Mouse (Mus musculus) CH12.LX (cell line): ENCODE results near the gene Prdx1. TPM values are rescaled to one million over a fixed set of nuclear protein-coding genes. Genes with fewer than 3 reads are reported as not detected.
A peak's percentile ranks its signal among the peaks of the same experiment; 100 is the strongest.

Source experiments
- DNase-seq: peaks from one replicate; pipeline ENCODE4 v3.0.0-alpha.2; 2013; ENCODE audit errors: extremely low read depth
- H3K27ac ChIP-seq: 2 replicates; pipeline ENCODE4 v1.5.1; 2012; ENCODE audit warnings: low read depth, mild to moderate bottlenecking, control low read depth, moderate library complexity; ENCODE audit not compliant: insufficient read depth
- H3K27me3 ChIP-seq: replicated peaks from 2 replicates; pipeline ENCODE3; 2012; ENCODE audit warnings: inconsistent platforms
- H3K36me3 ChIP-seq, 2 experiments: replicated peaks in 1 of 2; 2 replicates each; pipeline versions ENCODE3 to v1.6.1; 2012; ENCODE audit warnings: inconsistent platforms in 1 of 2, low read length in 1 of 2, mild to moderate bottlenecking in 1 of 2, mixed read lengths in 1 of 2, moderate library complexity in 1 of 2; ENCODE audit not compliant: control insufficient read depth in 1 of 2, insufficient read depth in 1 of 2
- H3K4me1 ChIP-seq, 2 experiments: 2 replicates each; pipeline ENCODE4 v1.6.1; 2012; ENCODE audit warnings: inconsistent platforms in 1 of 2, moderate library complexity in 1 of 2; ENCODE audit not compliant: insufficient read depth in 2 of 2, control insufficient read depth in 1 of 2
- H3K4me2 ChIP-seq: 2 replicates; pipeline ENCODE4 v1.6.1; 2012; ENCODE audit warnings: low read depth, mild to moderate bottlenecking, control low read depth; ENCODE audit not compliant: poor library complexity, insufficient read depth, severe bottlenecking
- H3K4me3 ChIP-seq, 3 experiments: fragments of 150-350 bp in 1 of 3; sonication (generic) in 1 of 3; replicated peaks in 1 of 3; 2 replicates each; pipeline versions ENCODE3 to v1.5.1; 2011 to 2012; ENCODE audit warnings: low read depth in 2 of 3, low read length in 2 of 3, mild to moderate bottlenecking in 2 of 3, moderate library complexity in 2 of 3, control low read depth in 1 of 3, improper control_type of control experiment in 1 of 3, inconsistent platforms in 1 of 3, mixed read lengths in 1 of 3; ENCODE audit not compliant: poor library complexity in 1 of 3
- H3K79me2 ChIP-seq: replicated peaks from 2 replicates; pipeline ENCODE4 v1.6.1; 2012; ENCODE audit warnings: mild to moderate bottlenecking, moderate library complexity; ENCODE audit not compliant: control insufficient read depth, poor library complexity, insufficient read depth, severe bottlenecking; ENCODE audit errors: extremely low read depth
- H3K9ac ChIP-seq: 2 replicates; pipeline ENCODE4 v1.6.1; 2012; ENCODE audit warnings: low read depth, mild to moderate bottlenecking, control low read depth, moderate library complexity; ENCODE audit not compliant: insufficient read depth
- H3K9me3 ChIP-seq: replicated peaks from 2 replicates; pipeline ENCODE3; 2012; ENCODE audit warnings: low read length, inconsistent platforms, mixed read lengths
- BHLHE40 ChIP-seq: IDR thresholded peaks from 2 replicates; pipeline ENCODE4 v1.6.1; 2011; ENCODE audit warnings: mild to moderate bottlenecking, low read depth, low read length, improper control_type of control experiment
- CHD1 ChIP-seq: IDR thresholded peaks from 2 replicates; pipeline ENCODE4 v1.6.1; 2012; ENCODE audit warnings: low read depth, low read length, improper control_type of control experiment, inconsistent platforms
- CHD2 ChIP-seq: IDR thresholded peaks from 2 replicates; pipeline ENCODE4 v1.6.1; 2011; ENCODE audit warnings: low read length, improper control_type of control experiment
- CTCF ChIP-seq, 2 experiments: IDR thresholded peaks in 1 of 2; conservative IDR thresholded peaks in 1 of 2; 2 replicates each; pipeline ENCODE4 v1.5.1; 2011 to 2012; ENCODE audit warnings: low read depth in 2 of 2, low read length in 2 of 2, improper control_type of control experiment in 1 of 2, inconsistent platforms in 1 of 2, mild to moderate bottlenecking in 1 of 2, moderate library complexity in 1 of 2
- E2F4 ChIP-seq: IDR thresholded peaks from 2 replicates; pipeline ENCODE4 v1.6.1; 2011; ENCODE audit warnings: low read depth, low read length, improper control_type of control experiment; ENCODE audit not compliant: insufficient replicate concordance
- ELF1 ChIP-seq: IDR thresholded peaks from 2 replicates; pipeline ENCODE4 v1.6.1; 2014; ENCODE audit warnings: low read depth, mild to moderate bottlenecking, inconsistent platforms, low read length, improper control_type of control experiment
- EP300 ChIP-seq: IDR thresholded peaks from 2 replicates; pipeline ENCODE4 v1.6.1; 2011; ENCODE audit warnings: low read length, improper control_type of control experiment
- ETS1 ChIP-seq: conservative IDR thresholded peaks from 2 replicates; pipeline ENCODE4 v1.6.1; 2012; ENCODE audit warnings: low read depth, mild to moderate bottlenecking, inconsistent platforms, low read length, improper control_type of control experiment, moderate library complexity
- GABPA ChIP-seq: IDR thresholded peaks from 2 replicates; pipeline ENCODE4 v1.6.1; 2012; ENCODE audit warnings: low read depth, low read length, improper control_type of control experiment, inconsistent platforms; ENCODE audit not compliant: insufficient replicate concordance
- HCFC1 ChIP-seq: IDR thresholded peaks from 2 replicates; pipeline ENCODE4 v1.6.1; 2012; ENCODE audit warnings: low read depth, mild to moderate bottlenecking, inconsistent platforms, low read length, improper control_type of control experiment
- IRF4 ChIP-seq: IDR thresholded peaks from 2 replicates; pipeline ENCODE4 v1.6.1; 2014; ENCODE audit warnings: low read depth, mild to moderate bottlenecking, inconsistent platforms, low read length, improper control_type of control experiment
- JUN ChIP-seq: IDR thresholded peaks from 2 replicates; pipeline ENCODE4 v1.6.1; 2011; ENCODE audit warnings: low read depth, mild to moderate bottlenecking, low read length, improper control_type of control experiment, moderate library complexity; ENCODE audit not compliant: insufficient read depth
- JUND ChIP-seq: conservative IDR thresholded peaks from 2 replicates; pipeline ENCODE4 v1.6.1; 2011; ENCODE audit warnings: low read depth, low read length, improper control_type of control experiment
- KAT2A ChIP-seq: IDR thresholded peaks from 2 replicates; pipeline ENCODE4 v1.6.1; 2012; ENCODE audit warnings: low read length, improper control_type of control experiment, inconsistent platforms; ENCODE audit not compliant: insufficient replicate concordance
- MAFK ChIP-seq: IDR thresholded peaks from 2 replicates; pipeline ENCODE4 v1.6.1; 2011; ENCODE audit warnings: low read length, improper control_type of control experiment; ENCODE audit not compliant: insufficient replicate concordance
- MAZ ChIP-seq: IDR thresholded peaks from 2 replicates; pipeline ENCODE4 v1.6.1; 2012; ENCODE audit warnings: low read depth, mild to moderate bottlenecking, inconsistent platforms, low read length, improper control_type of control experiment, moderate library complexity
- MEF2A ChIP-seq: IDR thresholded peaks from 2 replicates; pipeline ENCODE4 v1.6.1; 2014; ENCODE audit warnings: low read depth, mild to moderate bottlenecking, inconsistent platforms, low read length, improper control_type of control experiment, borderline replicate concordance
- MXI1 ChIP-seq: IDR thresholded peaks from 2 replicates; pipeline ENCODE4 v1.6.1; 2011; ENCODE audit warnings: mild to moderate bottlenecking, low read depth, low read length, improper control_type of control experiment
- PAX5 ChIP-seq: IDR thresholded peaks from 2 replicates; pipeline ENCODE4 v1.6.1; 2012; ENCODE audit warnings: low read length, inconsistent platforms, mixed read lengths
- POLR2A ChIP-seq: IDR thresholded peaks from 2 replicates; pipeline ENCODE4 v1.6.1; 2011; ENCODE audit warnings: low read depth, mild to moderate bottlenecking, improper control_type of control experiment, low read length
- POLR2AphosphoS2 ChIP-seq: IDR thresholded peaks from 2 replicates; pipeline ENCODE4 v1.6.1; 2011; ENCODE audit warnings: low read depth, low read length, improper control_type of control experiment
- RAD21 ChIP-seq: IDR thresholded peaks from 2 replicates; pipeline ENCODE4 v1.6.1; 2011; ENCODE audit warnings: low read depth, mild to moderate bottlenecking, low read length, improper control_type of control experiment, moderate library complexity
- RCOR1 ChIP-seq: conservative IDR thresholded peaks from 2 replicates; pipeline ENCODE4 v1.6.1; 2012; ENCODE audit warnings: low read depth, mild to moderate bottlenecking, inconsistent platforms, low read length, improper control_type of control experiment
- SIN3A ChIP-seq: IDR thresholded peaks from 2 replicates; pipeline ENCODE4 v1.6.1; 2012; ENCODE audit warnings: low read length, improper control_type of control experiment, inconsistent platforms
- SMC3 ChIP-seq: IDR thresholded peaks from 2 replicates; pipeline ENCODE4 v1.6.1; 2011; ENCODE audit warnings: low read depth, low read length, improper control_type of control experiment
- TBP ChIP-seq: conservative IDR thresholded peaks from 2 replicates; pipeline ENCODE4 v1.6.1; 2011; ENCODE audit warnings: low read depth, low read length, improper control_type of control experiment
- TCF12 ChIP-seq: IDR thresholded peaks from 2 replicates; pipeline ENCODE4 v1.6.1; 2014; ENCODE audit warnings: low read depth, mild to moderate bottlenecking, inconsistent platforms, low read length, improper control_type of control experiment
- UBTF ChIP-seq: IDR thresholded peaks from 2 replicates; pipeline ENCODE4 v1.6.1; 2012; ENCODE audit warnings: low read depth, mild to moderate bottlenecking, inconsistent platforms, low read length, improper control_type of control experiment, moderate library complexity
- USF1 ChIP-seq: IDR thresholded peaks from 2 replicates; pipeline ENCODE4 v1.6.1; 2014; ENCODE audit warnings: low read depth, mild to moderate bottlenecking, inconsistent platforms, low read length, improper control_type of control experiment
- USF2 ChIP-seq: conservative IDR thresholded peaks from 2 replicates; pipeline ENCODE4 v1.6.1; 2011; ENCODE audit warnings: low read depth, low read length, improper control_type of control experiment
- ZKSCAN1 ChIP-seq: IDR thresholded peaks from 2 replicates; pipeline ENCODE4 v1.6.1; 2012; ENCODE audit warnings: low read depth, inconsistent platforms, low read length, improper control_type of control experiment, borderline replicate concordance
- ZNF384 ChIP-seq: IDR thresholded peaks from 2 replicates; pipeline ENCODE4 v1.6.1; 2012; ENCODE audit warnings: low read depth, low read length, improper control_type of control experiment, inconsistent platforms
- dilution Hi-C: fragments of 300-500 bp; cut with MboI; formaldehyde crosslinking; loops from 2 replicates; pipeline ENCODE4 v1.14.3; 2020; ENCODE audit warnings: low sequenced_read_pairs; ENCODE audit not compliant: extremely low pct_unique_long_range_greater_than_20kb, extremely low pct_ligation_motif_present
- in situ Hi-C: fragments of 300-500 bp; cut with MboI; formaldehyde crosslinking; loops from 3 replicates; pipeline ENCODE4 v1.14.3; 2019; ENCODE audit warnings: low sequenced_read_pairs, low pct_ligation_motif_present, low pct_unique_long_range_greater_than_20kb, mixed read lengths
- polyA plus RNA-seq: library from polyadenylated mRNA; unstranded; fragments of >175 nt; gene quantifications from 2 replicates; pipeline ENCODE4 v1.2.1, GENCODE M21; 2012; ENCODE audit warnings: low read depth; ENCODE audit not compliant: insufficient read length
- total RNA-seq, 2 experiments: library from RNA; depleted of rRNA; stranded (reverse); fragments of 300-350 nt in 1 of 2; fragments of >200 nt in 1 of 2; gene quantifications; 2 replicates each; pipeline ENCODE4 v1.2.3; 2012 to 2014

Prdx1 gene
- total and polyA plus RNA-seq, 3 experiments, result 269 to 1,274 (median 934) TPM

GRCm38 (mm10) chr4:116712536-116712935 is 27.2 kb downstream of the Prdx1 start:
- Histone ChIP-seq H3K4me3 (no peak overlapping the region), H3K27ac (no peak overlapping the region), H3K9ac (no peak overlapping the region), H3K9me3 (no peaks in the 10 kb centered on the region), H3K4me1 (peaks cover 0 to 22% of the 10 kb centered on the region in 2 experiments; a peak in 2 of 4 replicates), H3K36me3 (peaks cover 21 to 36% of the 10 kb centered on the region in 2 experiments), H3K27me3 (no peaks in the 10 kb centered on the region), H3K79me2 (peaks cover 6% of the 10 kb centered on the region; the same call in 1 of the 2 replicates), H3K4me2 (no peak overlapping the region)
- DNase-seq, result no peak
- dilution Hi-C loops, result no loop called here
- in situ Hi-C loops, result no loop called here
- no peak for TF ChIP-seq ETS1
- TF ChIP-seq E2F4, result no peak
- TF ChIP-seq JUN, result no peak
- TF ChIP-seq RAD21, result no peak
- TF ChIP-seq MAZ, result no peak
- no peak for TF ChIP-seq SMC3
- no peak for TF ChIP-seq BHLHE40

- no peak overlapping the region for H3K27ac ChIP-seq
- no peaks in the 10 kb centered on the region for H3K9me3 ChIP-seq
- H3K4me1 ChIP-seq, result peaks cover 5 to 23% of the 10 kb centered on the region in 2 experiments
- H3K9ac ChIP-seq, result no peak overlapping the region
- no peak overlapping the region for H3K4me2 ChIP-seq
- H3K4me3 ChIP-seq, result no peak overlapping the region
- peaks cover 2% of the 10 kb centered on the region; the same call in 1 of the 2 replicates for H3K79me2 ChIP-seq
- dilution Hi-C loops, result no loop called here
- H3K36me3 ChIP-seq, result peaks cover 16 to 22% of the 10 kb centered on the region in 2 experiments
- H3K27me3 ChIP-seq, result no peaks in the 10 kb centered on the region
- in situ Hi-C loops, result loop anchor here (5.0 kb wide), 1 partner anchor 68 kb away; no protein-coding TSS in a partner anchor
- peak; percentile 84 for DNase-seq
- TF ChIP-seq EP300 (no peak), POLR2AphosphoS2 (no peak), ETS1 (no peak), MAFK (no peak), CHD1 (no peak), POLR2A (no peak), IRF4 (no peak; the same call in 1 of the 2 replicates), HCFC1 (no peak), TBP (0 out of 2 replicates have a peak, but pooled peaks have one; percentile 33), GABPA (no peak), CHD2 (no peak), ELF1 (no peak; the same call in 1 of the 2 replicates), UBTF (no peak), MEF2A (peak; percentile 24; the same call in 1 of the 2 replicates), ZKSCAN1 (no peak), USF2 (no peak), BHLHE40 (no peak), PAX5 (no peak), CTCF (conservative IDR thresholded peaks at IDR 0.05 in 1 of 2, IDR thresholded peaks at IDR 0.05 in 1 of 2; ENCODE audit: low read depth in 2 of 2, low read length in 2 of 2) (peak; percentile 65 to 94), RAD21 (peak; percentile 79), SIN3A (peak; percentile 48; the same call in 1 of the 2 replicates), RCOR1 (no peak), ZNF384 (no peak), TCF12 (no peak), JUND (0 out of 2 replicates have a peak, but pooled peaks have one; percentile 32), USF1 (no peak), KAT2A (no peak), JUN (0 out of 2 replicates have a peak, but pooled peaks have one; percentile 5), MAZ (no peak), MXI1 (no peak)
These were observed 34.1 kb downstream of the Prdx1 start for GRCm38 (mm10) chr4:116719396-116719795.
